Mouse (Mus musculus): Measurements from ENCODE around the gene Mcm9. TPM values are rescaled to one million over a fixed set of nuclear protein-coding genes. Genes with fewer than 3 reads are reported as not detected.

Gene Mcm9
- polyA plus RNA-seq, 1 experiment = 0.53 TPM

DNA sequence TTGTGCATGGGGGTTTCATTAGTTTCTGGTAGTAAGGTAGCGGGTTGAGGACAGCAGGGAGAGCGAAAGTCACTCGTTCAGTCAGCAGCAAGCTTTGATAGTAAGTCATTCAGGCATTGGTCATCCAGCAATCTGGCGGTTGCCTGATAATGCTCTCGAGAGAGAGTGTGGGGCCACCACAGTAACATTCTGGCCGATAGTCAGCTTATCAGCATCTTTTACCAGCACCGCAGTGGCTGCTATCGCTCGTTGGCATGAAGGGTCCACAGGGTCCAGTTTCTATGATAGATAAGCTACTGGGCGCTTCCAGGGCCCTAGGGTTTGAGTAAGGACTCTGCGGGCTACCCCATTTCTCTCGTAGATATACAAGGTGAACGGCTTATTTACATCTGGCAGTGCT is 136.3 kb downstream of the Mcm9 start:
- TF ChIP-seq GATA1 (IDR thresholded peaks at IDR 0.05; ENCODE audit: low read length) (no peak), TAL1 (IDR thresholded peaks at IDR 0.05; ENCODE audit: low read length) (no peak)
- Histone ChIP-seq H3K36me3 (ENCODE audit: control insufficient read depth) (no peaks in the 10 kb centered on the region), H3K4me1 (ENCODE audit: control insufficient read depth) (no peaks in the 10 kb centered on the region), H3K9me3 (ENCODE audit: control insufficient read depth, low read length) (peaks cover 45% of the 10 kb centered on the region), H3K4me3 (replicated peaks) (no peak overlapping the region), H3K27me3 (ENCODE audit: control insufficient read depth) (no peaks in the 10 kb centered on the region)

Other genes starting within 250 kb of the Mcm9 start
- gene Asf1a, start 33.7 kb downstream of the Mcm9 start, polyA plus RNA-seq (2012) = 1.2 and 1.9 TPM in 2 replicates
- gene Fam184a, start 120.7 kb upstream of the Mcm9 start, polyA plus RNA-seq (2012) = not detected in 2 replicates